Mouse (Mus musculus) hindbrain, embryonic 11.5 days (tissue): ENCODE data around the gene Gm28230. TPM values are rescaled to one million over a fixed set of nuclear protein-coding genes. Genes with fewer than 3 reads are reported as not detected.

Experiments used
- ATAC-seq: fragments of 200-750 bp; cut with Nextera tagmentation; 2 replicates; pipeline ENCODE4 v1.8.0; 2017; ENCODE audit warnings: mild to moderate bottlenecking, moderate TSS enrichment, moderate library complexity; ENCODE audit not compliant: low FRiP score
- DNase-seq: peaks from one replicate; pipeline ENCODE4 v3.0.0-alpha.2; 2015; ENCODE audit warnings: low spot score
- H3K27ac ChIP-seq: fragments of 300-500 bp; sonication (generic); 2 replicates; pipeline ENCODE4 v1.5.1; 2014; ENCODE audit warnings: mild to moderate bottlenecking, low read depth, low read length
- H3K27me3 ChIP-seq: fragments of 300-500 bp; sonication (generic); 2 replicates; pipeline ENCODE4 v1.6.1; 2014; ENCODE audit warnings: mild to moderate bottlenecking, low read length, moderate library complexity, mixed read lengths; ENCODE audit not compliant: control insufficient read depth, insufficient read depth
- H3K36me3 ChIP-seq: fragments of 300-500 bp; sonication (generic); 2 replicates; pipeline ENCODE4 v1.6.1; 2014; ENCODE audit warnings: mild to moderate bottlenecking, low read length, moderate library complexity, mixed read lengths; ENCODE audit not compliant: control insufficient read depth, insufficient read depth
- H3K4me1 ChIP-seq: fragments of 300-500 bp; sonication (generic); replicated peaks from 2 replicates; pipeline ENCODE4 v1.6.1; 2014; ENCODE audit warnings: low read length, mixed read lengths; ENCODE audit not compliant: control insufficient read depth, insufficient read depth
- H3K4me2 ChIP-seq: fragments of 300-500 bp; sonication (generic); replicated peaks from 2 replicates; pipeline ENCODE4 v1.6.1; 2014; ENCODE audit warnings: mild to moderate bottlenecking, low read depth, low read length
- H3K4me3 ChIP-seq: fragments of 300-500 bp; sonication (generic); 2 replicates; pipeline ENCODE4 v1.5.1; 2014; ENCODE audit warnings: low read depth, low read length
- H3K9ac ChIP-seq: fragments of 300-500 bp; sonication (generic); 2 replicates; pipeline ENCODE4 v1.6.1; 2014; ENCODE audit warnings: low read depth, low read length
- H3K9me3 ChIP-seq: fragments of 300-500 bp; sonication (generic); 2 replicates; pipeline ENCODE4 v1.6.1; 2016; ENCODE audit warnings: low read length; ENCODE audit not compliant: control insufficient read depth
- whole genome bisulfite sequencing: fragments of 180-500 bp; shearing (Covaris S2); extraction: QIAGEN DNeasy Blood & Tissue Kit; methylation state at CpG from one replicate; pipeline ENCODE4 v1.1.7; 2014; 5-methylcytosine and 5-hydroxymethylcytosine counted together
- polyA plus RNA-seq: library from polyadenylated mRNA; unstranded; fragments of >200 nt; fragmentation: Nextera tagmentation; extraction: Ambion mirVana; gene quantifications from 2 replicates; pipeline ENCODE4 v1.2.1, GENCODE M21; 2014

Gm28230 gene
- polyA plus RNA-seq, 1 experiment from 2014 or later = 0.73 TPM

- no peak overlapping the region for H3K9ac ChIP-seq
- peaks cover 10% of the 10 kb centered on the region for H3K4me1 ChIP-seq
- DNase-seq (peak; percentile 94), ATAC-seq (no peak)
- peaks cover 89% of the 10 kb centered on the region for H3K27me3 ChIP-seq
- 11% methylated on average over 17 of the region's 17 CpGs for WGBS
- no peak overlapping the region for H3K4me2 ChIP-seq
- no peaks in the 10 kb centered on the region for H3K36me3 ChIP-seq
- H3K9me3 ChIP-seq = no peaks in the 10 kb centered on the region
- H3K27ac ChIP-seq = no peak overlapping the region
- H3K4me3 ChIP-seq = no peak overlapping the region
Observed at GRCm38 (mm10) chr2:74701949-74702819, 24.3 kb upstream of the Gm28230 start.

- no peak for ATAC-seq
- Histone ChIP-seq H3K9me3 (no peaks in the 10 kb centered on the region), H3K27ac (no peak overlapping the region), H3K9ac (no peak overlapping the region), H3K4me2 (no peak overlapping the region), H3K4me1 (peaks cover 8% of the 10 kb centered on the region), H3K36me3 (no peaks in the 10 kb centered on the region), H3K4me3 (no peak overlapping the region), H3K27me3 (peaks cover 89% of the 10 kb centered on the region)
- no peak for DNase-seq
- 11% methylated on average over 6 of the region's 6 CpGs for WGBS
Observed at GRCm38 (mm10) chr2:74702820-74703219, 23.7 kb upstream of the Gm28230 start.

GRCm38 (mm10) chr2:74703317-74703716 lies 23.2 kb upstream of the Gm28230 start:
- Histone ChIP-seq H3K27ac (no peak overlapping the region), H3K27me3 (peaks cover 89% of the 10 kb centered on the region), H3K9ac (no peak overlapping the region), H3K4me1 (peaks cover 5% of the 10 kb centered on the region), H3K4me2 (no peak overlapping the region), H3K4me3 (no peak overlapping the region), H3K9me3 (no peaks in the 10 kb centered on the region), H3K36me3 (no peaks in the 10 kb centered on the region)
- ATAC-seq (no peak), DNase-seq (no peak)
- 2% methylated on average over 10 of the region's 10 CpGs for WGBS

GRCm38 (mm10) chr2:74703720-74704392 lies 22.7 kb upstream of the Gm28230 start:
- no peak overlapping the region for H3K4me2 ChIP-seq
- no peak overlapping the region for H3K27ac ChIP-seq
- no peaks in the 10 kb centered on the region for H3K36me3 ChIP-seq
- H3K4me3 ChIP-seq = no peak overlapping the region
- 1% methylated on average over 26 of the region's 26 CpGs for WGBS
- H3K4me1 ChIP-seq = peaks cover 3% of the 10 kb centered on the region
- no peaks in the 10 kb centered on the region for H3K9me3 ChIP-seq
- DNase-seq = no peak
- no peak for ATAC-seq
- peaks cover 89% of the 10 kb centered on the region for H3K27me3 ChIP-seq
- no peak overlapping the region for H3K9ac ChIP-seq

GRCm38 (mm10) chr2:74704393-74704998 lies 22.0 kb upstream of the Gm28230 start, which contains the start of gene Hoxd8:
Hoxd8 (plus strand) TSS chr2:74704615.
- no peaks in the 10 kb centered on the region for H3K9me3 ChIP-seq
- peaks cover 3% of the 10 kb centered on the region for H3K4me1 ChIP-seq
- peaks cover 89% of the 10 kb centered on the region for H3K27me3 ChIP-seq
- peak; percentile 18; the same call in 1 of the 2 replicates for ATAC-seq
- no peak within 1 kb of the TSS for H3K27ac ChIP-seq
- H3K4me2 ChIP-seq = peak within 1 kb of the TSS; percentile 62
- DNase-seq = no peak
- under 1% methylated on average over 38 of the region's 52 CpGs for WGBS
- peak within 1 kb of the TSS; percentile 38; the same call in 1 of the 2 replicates for H3K9ac ChIP-seq
- no peaks in the 10 kb centered on the region for H3K36me3 ChIP-seq
- peak within 1 kb of the TSS; percentile 30 for H3K4me3 ChIP-seq

- H3K9ac ChIP-seq = peak overlapping the region; percentile 38; the same call in 1 of the 2 replicates
- peak overlapping the region; percentile 62 for H3K4me2 ChIP-seq
- H3K4me3 ChIP-seq = peak overlapping the region; percentile 30
- DNase-seq (no peak), ATAC-seq (peak; percentile 59)
- under 1% methylated on average over 26 of the region's 66 CpGs for WGBS
- H3K36me3 ChIP-seq = no peaks in the 10 kb centered on the region
- no peaks in the 10 kb centered on the region for H3K9me3 ChIP-seq
- peaks cover 3% of the 10 kb centered on the region for H3K4me1 ChIP-seq
- H3K27me3 ChIP-seq = peaks cover 89% of the 10 kb centered on the region
- no peak overlapping the region for H3K27ac ChIP-seq
Observed at GRCm38 (mm10) chr2:74704999-74705466, 21.5 kb upstream of the Gm28230 start.

- peaks cover 89% of the 10 kb centered on the region for H3K27me3 ChIP-seq
- DNase-seq = no peak
- under 1% methylated on average over 28 of the region's 85 CpGs for WGBS
- H3K9me3 ChIP-seq = no peaks in the 10 kb centered on the region
- H3K4me3 ChIP-seq = peak overlapping the region; percentile 30
- H3K36me3 ChIP-seq = no peaks in the 10 kb centered on the region
- H3K4me1 ChIP-seq = peaks cover 3% of the 10 kb centered on the region
- H3K27ac ChIP-seq = no peak overlapping the region
- peak; percentile 66 for ATAC-seq
- H3K9ac ChIP-seq = peak overlapping the region; percentile 38; the same call in 1 of the 2 replicates
- H3K4me2 ChIP-seq = peak overlapping the region; percentile 62
Observed at GRCm38 (mm10) chr2:74705467-74706089, 20.9 kb upstream of the Gm28230 start.

- Histone ChIP-seq H3K9me3 (no peaks in the 10 kb centered on the region), H3K27ac (no peak overlapping the region), H3K4me1 (peaks cover 3% of the 10 kb centered on the region), H3K4me2 (no peak overlapping the region), H3K36me3 (no peaks in the 10 kb centered on the region), H3K4me3 (no peak overlapping the region), H3K27me3 (peaks cover 86% of the 10 kb centered on the region), H3K9ac (no peak overlapping the region)
- ATAC-seq (no peak), DNase-seq (no peak)
- WGBS = 3% methylated on average over 13 of the region's 13 CpGs
Observed at GRCm38 (mm10) chr2:74706393-74706960, 20.1 kb upstream of the Gm28230 start.
